Mouse (Mus musculus): ENCODE data around the gene Ano2. TPM values are rescaled to one million over a fixed set of nuclear protein-coding genes. Genes with fewer than 3 reads are reported as not detected.

Gene Ano2
- polyA plus RNA-seq (2012; rRNA removed): 0.15 and 0.28 TPM in 2 replicates

GRCm38 (mm10) chr6:125690057-125690703 is at the start of gene Ano2:
TSS of gene Ano2 (plus strand) at chr6:125690419.

Other genes starting within 250 kb of the Ano2 start
- 43.8 and 59.6 TPM in 2 replicates for gene Cd9, start 195.6 kb upstream of the Ano2 start, polyA plus RNA-seq (2012; rRNA removed)
- gene Vwf, start 143.6 kb upstream of the Ano2 start, polyA plus RNA-seq (2012; rRNA removed): 13.7 and 16.1 TPM in 2 replicates

All from central nervous system, embryonic 14 days (tissue).